Mouse (Mus musculus) testis, adult 2 months (tissue): ENCODE results near the gene Calm3. TPM values are rescaled to one million over a fixed set of nuclear protein-coding genes. Genes with fewer than 3 reads are reported as not detected.

Experiments
- H3K27ac ChIP-seq: fragments of 200-500 bp; 2 replicates; pipeline ENCODE4 v1.5.1; 2012; ENCODE audit warnings: low read depth, low read length; ENCODE audit not compliant: control insufficient read depth, insufficient read depth
- H3K27me3 ChIP-seq: fragments of 200-500 bp; 2 replicates; pipeline ENCODE4 v1.6.1; 2012; ENCODE audit warnings: mild to moderate bottlenecking, low read length, moderate library complexity; ENCODE audit not compliant: control insufficient read depth, insufficient read depth
- H3K36me3 ChIP-seq: fragments of 200-500 bp; 2 replicates; pipeline ENCODE4 v1.6.1; 2012; ENCODE audit warnings: mild to moderate bottlenecking, low read length; ENCODE audit not compliant: control insufficient read depth, insufficient read depth
- H3K4me1 ChIP-seq: fragments of 200-500 bp; 2 replicates; pipeline ENCODE4 v1.6.1; 2012; ENCODE audit warnings: low read length; ENCODE audit not compliant: control insufficient read depth, insufficient read depth
- H3K4me3 ChIP-seq: fragments of 200-500 bp; 2 replicates; pipeline ENCODE4 v1.5.1; 2012; ENCODE audit warnings: low read depth, mild to moderate bottlenecking, low read length, moderate library complexity, mixed read lengths; ENCODE audit not compliant: control insufficient read depth
- CTCF ChIP-seq: fragments of 200-500 bp; IDR thresholded peaks from 2 replicates; pipeline ENCODE4 v1.5.1; 2012; ENCODE audit warnings: low read depth, mild to moderate bottlenecking, inconsistent platforms, low read length, moderate library complexity; ENCODE audit not compliant: control insufficient read depth, insufficient read depth, insufficient replicate concordance
- POLR2A ChIP-seq: fragments of 200-500 bp; IDR thresholded peaks from 2 replicates; pipeline ENCODE4 v1.6.1; 2012; ENCODE audit warnings: low read depth, mild to moderate bottlenecking, inconsistent platforms, low read length, moderate library complexity; ENCODE audit not compliant: control insufficient read depth
- polyA plus RNA-seq: library from polyadenylated mRNA; depleted of rRNA; stranded (reverse); fragments of >200 nt; gene quantifications from 2 replicates; pipeline ENCODE4 v1.2.3, GENCODE M21; 2012

The Calm3 gene
- polyA plus RNA-seq, 1 experiment, result 509 TPM

- H3K27me3 ChIP-seq, result no peaks in the 10 kb centered on the region
- H3K27ac ChIP-seq, result no peak overlapping the region
- no peak for TF ChIP-seq POLR2A
- TF ChIP-seq CTCF, result no peak
Measured at GRCm38 (mm10) chr7:16940292-16940691, 16.4 kb upstream of the Calm3 start.

GRCm38 (mm10) chr7:16938117-16938791 lies 14.3 kb upstream of the Calm3 start:
- H3K4me3 ChIP-seq, result no peak overlapping the region
- H3K36me3 ChIP-seq, result no peaks in the 10 kb centered on the region
- H3K27me3 ChIP-seq, result no peaks in the 10 kb centered on the region
- no peak overlapping the region for H3K27ac ChIP-seq
- TF ChIP-seq POLR2A, result no peak
- TF ChIP-seq CTCF, result no peak
- H3K4me1 ChIP-seq, result no peaks in the 10 kb centered on the region; the same call in 1 of the 2 replicates

More at GRCm38 (mm10) chr7:16940292-16940691, 16.4 kb upstream of the Calm3 start:
- Histone ChIP-seq H3K4me3 (no peak overlapping the region), H3K36me3 (no peaks in the 10 kb centered on the region), H3K4me1 (peaks cover 8% of the 10 kb centered on the region; the same call in 1 of the 2 replicates)

- H3K4me1 ChIP-seq, result peaks cover 4% of the 10 kb centered on the region
- H3K27me3 ChIP-seq, result no peaks in the 10 kb centered on the region
- no peaks in the 10 kb centered on the region for H3K36me3 ChIP-seq
- no peak overlapping the region for H3K27ac ChIP-seq
- H3K4me3 ChIP-seq, result no peak overlapping the region
- TF ChIP-seq POLR2A (no peak), CTCF (peak; percentile 95)
Measured at GRCm38 (mm10) chr7:16937312-16937711, 13.4 kb upstream of the Calm3 start.

- no peak overlapping the region for H3K27ac ChIP-seq
- TF ChIP-seq CTCF (0 out of 2 replicates have a peak, but pooled peaks have one; percentile 3), POLR2A (no peak)
- H3K27me3 ChIP-seq, result no peaks in the 10 kb centered on the region
- peaks cover 9% of the 10 kb centered on the region for H3K4me1 ChIP-seq
- peak overlapping the region; percentile 77 for H3K4me3 ChIP-seq
- H3K36me3 ChIP-seq, result no peaks in the 10 kb centered on the region
Measured at GRCm38 (mm10) chr7:16932704-16933577, 9.0 kb upstream of the Calm3 start.

GRCm38 (mm10) chr7:16931968-16932627 lies 8.2 kb upstream of the Calm3 start:
- peak overlapping the region; percentile 60 for H3K27ac ChIP-seq
- H3K4me3 ChIP-seq, result peak overlapping the region; percentile 78
- TF ChIP-seq CTCF, result peak; percentile 43; the same call in 1 of the 2 replicates
- no peak for TF ChIP-seq POLR2A
- H3K27me3 ChIP-seq, result no peaks in the 10 kb centered on the region
- H3K4me1 ChIP-seq, result peaks cover 9% of the 10 kb centered on the region
- H3K36me3 ChIP-seq, result no peaks in the 10 kb centered on the region

GRCm38 (mm10) chr7:16930850-16931249 lies 6.9 kb upstream of the Calm3 start:
- no peaks in the 10 kb centered on the region for H3K36me3 ChIP-seq
- H3K27ac ChIP-seq, result no peak overlapping the region
- H3K4me1 ChIP-seq, result peaks cover 9% of the 10 kb centered on the region
- no peaks in the 10 kb centered on the region for H3K27me3 ChIP-seq
- H3K4me3 ChIP-seq, result peak overlapping the region; percentile 45
- no peak for TF ChIP-seq POLR2A
- peak; percentile 54; the same call in 1 of the 2 replicates for TF ChIP-seq CTCF
